8 mouse cellular contexts compared by ENCODE assay signal in genomic region chr11:11811906-11812480, GRCm38 (mm10). TPM values are rescaled to one million over a fixed set of nuclear protein-coding genes. Genes with fewer than 3 reads are reported as not detected.
DNase-seq lines count a peak whose midpoint lies in the region; ATAC-seq and TF ChIP-seq lines count a peak whose summit lies in the region.

No protein-coding gene starts in this region.

- 24% methylated on average over 9 of the region's 9 CpGs for WGBS in embryonic facial prominence, embryonic 11.5 days
- WGBS in midbrain, postnatal 0 days: 23% methylated on average over 9 of the region's 9 CpGs

- H3K4me3 ChIP-seq in embryonic facial prominence, embryonic 11.5 days (ENCODE audit: low read depth, low read length): no peak overlapping the region
- H3K4me3 ChIP-seq in midbrain, postnatal 0 days (ENCODE audit: low read depth, low read length): no peak overlapping the region

- 0 out of 2 replicates have a peak overlapping the region, but pooled peaks have one; percentile 39 for H3K9ac ChIP-seq in embryonic facial prominence, embryonic 11.5 days (replicated peaks; ENCODE audit: low read length)
- no peak overlapping the region for H3K9ac ChIP-seq in midbrain, postnatal 0 days (replicated peaks; ENCODE audit: low read length, poor library complexity, severe bottlenecking)

- H3K36me3 ChIP-seq in embryonic facial prominence, embryonic 11.5 days (replicated peaks; ENCODE audit: control insufficient read depth, insufficient read depth, low read depth, low read length): no peaks in the 10 kb centered on the region
- H3K36me3 ChIP-seq in midbrain, postnatal 0 days (ENCODE audit: insufficient read depth, low read length): no peaks in the 10 kb centered on the region
- H3K36me3 ChIP-seq in splenic B cell, adult 2 months (ENCODE audit: control insufficient read depth, insufficient read depth, low read length, poor library complexity, severe bottlenecking): no peaks in the 10 kb centered on the region

- DNase-seq in 416B (ENCODE audit: low read depth): peak; percentile 86
- DNase-seq in adrenal gland, adult 2 months: peak; percentile 76
- peak; percentile 93 for DNase-seq in embryonic facial prominence, embryonic 11.5 days (ENCODE audit: low spot score)
- peak; percentile 64 to 84 for DNase-seq in heart, adult 18-20 months
- DNase-seq in kidney, adult 9 months: peak; percentile 80
- peak; percentile 91 for DNase-seq in liver
- DNase-seq in midbrain, postnatal 0 days (ENCODE audit: low spot score): peak; percentile 82
- peak; percentile 83 for DNase-seq in splenic B cell, adult 2 months (ENCODE audit: low read depth, low spot score)

- H3K4me1 ChIP-seq in embryonic facial prominence, embryonic 11.5 days (ENCODE audit: control insufficient read depth, insufficient read depth, low read length): no peaks in the 10 kb centered on the region
- no peaks in the 10 kb centered on the region for H3K4me1 ChIP-seq in midbrain, postnatal 0 days (ENCODE audit: insufficient read depth, low read length)

- no peak overlapping the region for H3K4me2 ChIP-seq in embryonic facial prominence, embryonic 11.5 days (ENCODE audit: low read depth, low read length)
- H3K4me2 ChIP-seq in midbrain, postnatal 0 days (ENCODE audit: low read depth, low read length, poor library complexity, severe bottlenecking): peak overlapping the region; percentile 28; the same call in 1 of the 2 replicates

- H3K27me3 ChIP-seq in embryonic facial prominence, embryonic 11.5 days (ENCODE audit: control insufficient read depth, insufficient read depth, low read length): no peaks in the 10 kb centered on the region
- no peaks in the 10 kb centered on the region for H3K27me3 ChIP-seq in midbrain, postnatal 0 days (ENCODE audit: insufficient read depth, low read length)
- H3K27me3 ChIP-seq in splenic B cell, adult 2 months (ENCODE audit: control insufficient read depth, insufficient read depth, low read length, poor library complexity, severe bottlenecking): no peaks in the 10 kb centered on the region

- no peak overlapping the region for H3K27ac ChIP-seq in embryonic facial prominence, embryonic 11.5 days (replicated peaks; ENCODE audit: low read depth, low read length)
- no peak overlapping the region for H3K27ac ChIP-seq in midbrain, postnatal 0 days (ENCODE audit: low read depth, low read length)

- no peaks in the 10 kb centered on the region for H3K9me3 ChIP-seq in embryonic facial prominence, embryonic 11.5 days (replicated peaks; ENCODE audit: control insufficient read depth, low read length)
- H3K9me3 ChIP-seq in midbrain, postnatal 0 days (ENCODE audit: low read length): no peaks in the 10 kb centered on the region

- ATAC-seq in embryonic facial prominence, embryonic 11.5 days (replicated peaks; ENCODE audit: insufficient number of reproducible peaks, low FRiP score, low TSS enrichment, low read depth): no peak
- no peak for ATAC-seq in midbrain, postnatal 0 days (ENCODE audit: low FRiP score)

- peak; percentile 98 for TF ChIP-seq CTCF in midbrain, postnatal 0 days (IDR thresholded peaks at IDR 0.05)

RNA-seq across cellular contexts. Expression of gene Fignl1, which starts 3.2 kb away (rescaled TPM):
- 1 to 10 TPM; 1.3 to 2.7 TPM for total RNA-seq in adrenal gland, adult 2 months (2021)
- 0.20 and 0.22 TPM in 2 replicates for polyA plus RNA-seq in adrenal gland, adult 2 months (2012; rRNA removed)
- 103 and 119 TPM in 2 replicates for polyA plus RNA-seq in embryonic facial prominence, embryonic 11.5 days (2014; fragmentation: Nextera tagmentation; extraction: Ambion mirVana)
- total RNA-seq in heart, adult 18-20 months (2021): under 1 TPM; 0.44 to 0.62 TPM
- 4.4 and 5.2 TPM in 2 replicates for total RNA-seq in midbrain, postnatal 0 days (2014; rRNA removed)
- 2.2 and 3.7 TPM in 2 replicates for polyA plus RNA-seq in midbrain, postnatal 0 days (2015; fragmentation: Nextera tagmentation; extraction: Ambion mirVana)
